Mouse (Mus musculus) C2C12 (cell line): ENCODE results near the gene Tle1.

Experiments used
- CEBPB ChIP-seq: IDR thresholded peaks from one replicate; pipeline ENCODE4 v1.6.1; 2011; ENCODE audit warnings: low read depth, mild to moderate bottlenecking, control low read depth, moderate library complexity
- CTCF ChIP-seq: IDR thresholded peaks from one replicate; pipeline ENCODE4 v1.5.1; 2011; ENCODE audit not compliant: control insufficient read depth, insufficient read depth, insufficient read length
- MAX ChIP-seq: IDR thresholded peaks from one replicate; pipeline ENCODE4 v1.6.1; 2011; ENCODE audit warnings: mild to moderate bottlenecking, control low read depth
- MYOD1 ChIP-seq: IDR thresholded peaks from one replicate; pipeline ENCODE4 v1.6.1; 2011; ENCODE audit warnings: low read depth; ENCODE audit not compliant: control insufficient read depth, insufficient read length
- MYOG ChIP-seq: IDR thresholded peaks from one replicate; pipeline ENCODE4 v1.6.1; 2011; ENCODE audit not compliant: control insufficient read depth, insufficient read length; ENCODE audit errors: extremely low read depth
- USF1 ChIP-seq: IDR thresholded peaks from one replicate; pipeline ENCODE4 v1.6.1; 2011; ENCODE audit warnings: low read depth, mild to moderate bottlenecking, control low read depth, moderate library complexity

- TF ChIP-seq CTCF (no peak), USF1 (no peak), MAX (no peak), CEBPB (no peak), MYOG (no peak), MYOD1 (no peak)
Measured at GRCm38 (mm10) chr4:72150460-72151131, 50.1 kb downstream of the Tle1 start.
